Mouse (Mus musculus): ENCODE results near the gene Spout1. TPM values are rescaled to one million over a fixed set of nuclear protein-coding genes. Genes with fewer than 3 reads are reported as not detected.

The Spout1 gene
- polyA plus RNA-seq, 1 experiment from 2014 or later, result 34.8 TPM

- Histone ChIP-seq H3K4me2 (no peak overlapping the region), H3K4me3 (no peak overlapping the region), H3K9me3 (replicated peaks) (no peaks in the 10 kb centered on the region), H3K27me3 (replicated peaks) (0 out of 2 replicates have a peak, but pooled peaks cover 2% of the 10 kb centered on the region), H3K4me1 (replicated peaks) (peaks cover 15% of the 10 kb centered on the region), H3K36me3 (no peaks in the 10 kb centered on the region), H3K9ac (no peak overlapping the region), H3K27ac (ENCODE audit: poor library complexity, severe bottlenecking) (no peak overlapping the region)
- no peak for ATAC-seq (ENCODE audit: insufficient number of reproducible peaks, low FRiP score)
- 22% methylated on average over 2 of the region's 2 CpGs for WGBS
These were observed 49.5 kb downstream of the Spout1 start for GRCm38 (mm10) chr2:30128789-30129188.

GRCm38 (mm10) chr2:30124472-30125274, 53.6 kb downstream of the Spout1 start, which contains the start of gene Zer1:
TSS of gene Zer1 (minus strand) at chr2:30124585.
- Histone ChIP-seq H3K36me3 (peaks cover 8% of the 10 kb centered on the region; the same call in 1 of the 2 replicates), H3K9me3 (replicated peaks) (no peaks in the 10 kb centered on the region), H3K9ac (peak within 1 kb of the TSS; percentile 93), H3K27ac (ENCODE audit: poor library complexity, severe bottlenecking) (peak within 1 kb of the TSS; percentile 86), H3K27me3 (replicated peaks) (0 out of 2 replicates have a peak, but pooled peaks cover 1% of the 10 kb centered on the region), H3K4me2 (peak within 1 kb of the TSS; percentile 90), H3K4me1 (replicated peaks) (peaks cover 19% of the 10 kb centered on the region), H3K4me3 (peak within 1 kb of the TSS; percentile 88)
- 9% methylated on average over 31 of the region's 31 CpGs for WGBS
- peak; percentile 98 for ATAC-seq (ENCODE audit: insufficient number of reproducible peaks, low FRiP score)

- Histone ChIP-seq H3K27ac (ENCODE audit: poor library complexity, severe bottlenecking) (peak overlapping the region; percentile 86), H3K4me1 (replicated peaks) (peaks cover 19% of the 10 kb centered on the region), H3K4me3 (peak overlapping the region; percentile 88), H3K36me3 (peaks cover 8% of the 10 kb centered on the region; the same call in 1 of the 2 replicates), H3K4me2 (peak overlapping the region; percentile 90), H3K9me3 (replicated peaks) (no peaks in the 10 kb centered on the region), H3K27me3 (replicated peaks) (no peaks in the 10 kb centered on the region), H3K9ac (peak overlapping the region; percentile 93)
- 2% methylated on average over 37 of the region's 44 CpGs for WGBS
- peak; percentile 62; the same call in 1 of the 2 replicates for ATAC-seq (ENCODE audit: insufficient number of reproducible peaks, low FRiP score)
These were observed 54.4 kb downstream of the Spout1 start for GRCm38 (mm10) chr2:30123729-30124471.

Other genes with a start within 250 kb of the Spout1 start
- 42.8 and 43.3 TPM in 2 replicates for gene Gle1, start 243.0 kb downstream of the Spout1 start, polyA plus RNA-seq (2016; fragmentation: Nextera tagmentation; extraction: Ambion mirVana)
- 124 and 141 TPM in 2 replicates for gene Sptan1, start 212.9 kb downstream of the Spout1 start, polyA plus RNA-seq (2016; fragmentation: Nextera tagmentation; extraction: Ambion mirVana)
- gene Wdr34, start 129.6 kb downstream of the Spout1 start, polyA plus RNA-seq (2016; fragmentation: Nextera tagmentation; extraction: Ambion mirVana), result 15.8 and 15.9 TPM in 2 replicates
- gene Set, start 121.1 kb downstream of the Spout1 start, polyA plus RNA-seq (2016; fragmentation: Nextera tagmentation; extraction: Ambion mirVana), result 297 and 306 TPM in 2 replicates
- gene Pkn3, start 100.8 kb downstream of the Spout1 start, polyA plus RNA-seq (2016; fragmentation: Nextera tagmentation; extraction: Ambion mirVana), result 19.6 and 21.5 TPM in 2 replicates
- gene Zdhhc12, start 84.8 kb downstream of the Spout1 start, polyA plus RNA-seq (2016; fragmentation: Nextera tagmentation; extraction: Ambion mirVana), result 49.8 and 50.4 TPM in 2 replicates
- gene Zer1, start 53.9 kb downstream of the Spout1 start, polyA plus RNA-seq (2016; fragmentation: Nextera tagmentation; extraction: Ambion mirVana), result 5.7 and 6.1 TPM in 2 replicates
- gene Tbc1d13, start 44.7 kb downstream of the Spout1 start, polyA plus RNA-seq (2016; fragmentation: Nextera tagmentation; extraction: Ambion mirVana), result 5.4 and 5.8 TPM in 2 replicates
- 37.0 and 39.7 TPM in 2 replicates for gene Endog, start 7.0 kb downstream of the Spout1 start, polyA plus RNA-seq (2016; fragmentation: Nextera tagmentation; extraction: Ambion mirVana)
- gene Kyat1, start 27.4 kb upstream of the Spout1 start, polyA plus RNA-seq (2016; fragmentation: Nextera tagmentation; extraction: Ambion mirVana), result 14.0 and 14.9 TPM in 2 replicates
- 35.4 and 37.7 TPM in 2 replicates for gene Lrrc8a, start 59.3 kb upstream of the Spout1 start, polyA plus RNA-seq (2016; fragmentation: Nextera tagmentation; extraction: Ambion mirVana)
- 0.33 and 0.40 TPM in 2 replicates for gene Gm28035, start 62.1 kb upstream of the Spout1 start, polyA plus RNA-seq (2016; fragmentation: Nextera tagmentation; extraction: Ambion mirVana)
- 5.7 and 6.5 TPM in 2 replicates for gene Phyhd1, start 87.7 kb upstream of the Spout1 start, polyA plus RNA-seq (2016; fragmentation: Nextera tagmentation; extraction: Ambion mirVana)
- gene Gm28038, start 102.6 kb upstream of the Spout1 start, polyA plus RNA-seq (2016; fragmentation: Nextera tagmentation; extraction: Ambion mirVana), result not detected in 2 replicates
- 26.6 and 27.1 TPM in 2 replicates for gene Dolk, start 107.9 kb upstream of the Spout1 start, polyA plus RNA-seq (2016; fragmentation: Nextera tagmentation; extraction: Ambion mirVana)
- 34.4 and 34.9 TPM in 2 replicates for gene Nup188, start 107.9 kb upstream of the Spout1 start, polyA plus RNA-seq (2016; fragmentation: Nextera tagmentation; extraction: Ambion mirVana)
- gene Sh3glb2, start 180.9 kb upstream of the Spout1 start, polyA plus RNA-seq (2016; fragmentation: Nextera tagmentation; extraction: Ambion mirVana), result 117 and 130 TPM in 2 replicates
- gene Miga2, start 185.8 kb upstream of the Spout1 start, polyA plus RNA-seq (2016; fragmentation: Nextera tagmentation; extraction: Ambion mirVana), result 32.7 and 33.6 TPM in 2 replicates
- 21.9 and 22.2 TPM in 2 replicates for gene Dolpp1, start 213.8 kb upstream of the Spout1 start, polyA plus RNA-seq (2016; fragmentation: Nextera tagmentation; extraction: Ambion mirVana)
- gene Crat, start 237.4 kb upstream of the Spout1 start, polyA plus RNA-seq (2016; fragmentation: Nextera tagmentation; extraction: Ambion mirVana), result 67.9 and 74.2 TPM in 2 replicates
- 107 and 115 TPM in 2 replicates for gene Ptpa, start 237.6 kb upstream of the Spout1 start, polyA plus RNA-seq (2016; fragmentation: Nextera tagmentation; extraction: Ambion mirVana)

All from heart, embryonic 12.5 days (tissue).